Mouse (Mus musculus) ES-Bruce4 (cell line): ENCODE measurements around the gene Plxnb2.

Source experiments
- EP300 ChIP-seq: IDR thresholded peaks from 2 replicates; pipeline ENCODE4 v1.6.1; 2011; ENCODE audit warnings: low read depth, low read length; ENCODE audit not compliant: insufficient read depth
- POLR2A ChIP-seq: IDR thresholded peaks from one replicate; pipeline ENCODE4 v1.8.1; 2011; ENCODE audit warnings: low read length; ENCODE audit not compliant: insufficient read depth

DNA sequence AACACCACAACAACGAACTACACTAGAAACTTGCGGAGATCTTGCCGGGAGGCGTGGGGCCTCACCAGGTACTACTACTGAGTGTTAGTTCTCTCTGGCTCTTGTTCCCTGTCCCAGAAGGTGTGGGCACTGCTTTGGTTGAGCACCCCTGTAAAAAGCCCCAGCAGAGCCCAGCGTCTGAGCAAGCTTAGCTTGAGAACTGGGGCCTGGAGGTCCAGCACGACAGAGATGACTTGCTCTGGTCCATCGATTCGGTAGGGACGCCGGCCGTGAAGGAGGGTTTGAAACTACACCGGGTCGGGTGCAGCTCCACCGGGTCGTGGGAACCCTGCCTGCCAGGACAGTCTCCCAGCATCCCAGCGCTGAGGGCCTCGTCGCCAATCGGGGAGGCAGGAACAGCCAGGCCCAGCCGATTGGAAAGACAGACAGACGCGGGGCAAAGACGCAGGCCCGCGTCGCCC is 477 bp downstream of the Plxnb2 start:
- TF ChIP-seq EP300 (no peak), POLR2A (no peak)
